Mouse (Mus musculus) brain, embryonic 14.5 days (tissue): ENCODE data around the gene Zcchc10.

Source experiments
- CTCF ChIP-seq: fragments of 200-500 bp; IDR thresholded peaks from 2 replicates; pipeline ENCODE4 v1.5.1; 2012; ENCODE audit warnings: inconsistent platforms, mild to moderate bottlenecking, moderate library complexity, borderline replicate concordance; ENCODE audit not compliant: insufficient read depth, insufficient read length; ENCODE audit errors: extremely low read depth
- POLR2A ChIP-seq: fragments of 200-500 bp; IDR thresholded peaks from 2 replicates; pipeline ENCODE4 v1.6.1; 2012; ENCODE audit warnings: mild to moderate bottlenecking, inconsistent platforms, borderline replicate concordance; ENCODE audit not compliant: poor library complexity, insufficient read depth, insufficient read length, severe bottlenecking; ENCODE audit errors: extremely low read depth

DNA sequence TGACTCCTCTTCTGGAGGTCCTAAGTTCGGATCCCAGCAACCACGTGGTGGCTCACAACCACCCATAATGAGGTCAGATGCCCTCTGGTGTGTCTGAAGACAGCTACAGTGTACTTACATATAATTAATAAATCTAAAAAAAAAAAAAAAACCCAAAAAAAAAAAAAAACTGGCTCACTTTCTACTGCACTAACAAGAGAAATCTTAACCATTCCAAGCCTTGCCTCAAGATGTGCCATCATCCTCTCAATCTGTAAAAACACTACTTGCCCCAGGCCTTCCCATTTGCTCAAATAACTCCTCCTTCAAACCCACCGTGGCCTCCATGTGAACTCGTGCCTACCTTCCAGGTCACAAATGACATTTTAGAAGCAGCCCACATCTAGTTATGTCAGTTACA, 27.6 kb upstream of the Zcchc10 start:
- no peak for TF ChIP-seq CTCF
- TF ChIP-seq POLR2A = no peak
